Mouse (Mus musculus) c-Kit-positive CD71-positive TER-119-negative erythroid progenitor cells, embryonic 14.5 days (primary cell): ENCODE results near the gene Gm36028.

ENCODE experiments used
- DNase-seq: peaks from one replicate; pipeline ENCODE4 v3.0.0-alpha.2; 2013; ENCODE audit warnings: low read depth

Gm36028 gene

GRCm38 (mm10) chr16:37808866-37809622 is 51.9 kb downstream of the Gm36028 start:
- DNase-seq = no peak

GRCm38 (mm10) chr16:37807269-37807668 is 53.7 kb downstream of the Gm36028 start:
- no peak for DNase-seq

DNA sequence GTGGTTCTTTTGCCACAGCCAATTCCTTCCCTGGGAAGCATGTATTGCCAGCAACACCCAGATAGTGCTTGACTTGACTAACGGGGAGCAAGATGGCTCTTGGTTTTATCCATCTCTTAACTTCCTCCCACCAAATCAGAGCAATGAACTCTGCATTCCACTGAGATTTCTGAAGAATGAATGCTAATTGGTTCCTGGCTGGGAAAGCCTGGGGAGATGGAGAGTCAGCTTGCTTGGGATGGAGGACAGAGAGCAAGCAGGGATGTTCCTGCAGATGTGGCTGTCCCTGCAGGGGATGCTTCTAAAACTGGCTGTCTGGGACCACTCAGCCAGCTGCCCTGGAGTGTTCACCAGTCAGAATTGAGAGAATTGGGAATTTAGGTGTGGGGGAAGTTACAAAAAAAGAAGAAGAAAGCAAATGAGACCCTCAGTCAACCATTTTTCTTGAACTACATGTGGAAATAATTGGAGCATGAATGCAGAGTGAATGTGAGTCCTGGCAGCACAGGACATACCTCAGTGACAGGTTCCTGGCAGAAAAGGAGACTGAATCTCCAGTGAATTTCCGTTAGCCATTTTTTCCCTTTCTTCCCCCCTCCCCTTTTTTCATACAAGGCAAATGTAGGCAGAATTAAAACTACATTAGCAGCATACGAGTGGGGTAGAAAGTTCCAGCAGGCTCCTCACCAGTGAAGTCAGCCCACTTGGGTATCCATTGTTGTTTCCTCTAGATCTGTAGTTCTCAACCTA is 55.0 kb downstream of the Gm36028 start:
- no peak for DNase-seq

DNA sequence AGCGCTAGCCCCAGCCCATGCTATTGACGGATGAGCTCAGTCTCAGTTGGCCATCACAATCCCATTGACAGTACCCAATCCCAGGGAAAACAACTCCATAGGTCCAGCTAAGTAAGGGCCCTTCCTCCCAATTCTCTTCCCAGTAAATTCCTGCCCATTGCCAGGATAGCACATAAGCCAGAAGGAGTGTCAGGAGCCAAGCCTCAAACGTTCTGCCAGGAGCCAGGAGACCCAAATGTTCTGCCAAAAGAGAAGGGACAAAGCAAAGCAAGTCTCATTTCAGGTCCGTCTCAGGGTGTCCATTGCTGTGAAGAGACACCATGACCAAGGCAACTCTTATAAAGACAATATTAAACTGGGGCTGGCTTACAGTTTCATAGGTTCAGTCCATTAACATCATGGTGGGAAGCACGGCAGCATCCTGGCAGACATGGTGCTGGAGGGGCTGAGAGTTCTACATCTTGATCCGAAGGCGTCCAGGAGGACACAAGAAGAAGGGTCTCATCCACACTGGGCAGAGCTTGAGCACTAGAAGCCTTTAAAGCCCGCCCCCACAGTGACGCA is 57.5 kb downstream of the Gm36028 start:
- no peak for DNase-seq

- DNase-seq = no peak
These were observed 58.2 kb downstream of the Gm36028 start for GRCm38 (mm10) chr16:37802686-37803295.

- DNase-seq = no peak
These were observed 59.8 kb downstream of the Gm36028 start for GRCm38 (mm10) chr16:37801097-37801496.
